Mouse (Mus musculus): ENCODE results near the gene Reln.

The Reln gene

DNA sequence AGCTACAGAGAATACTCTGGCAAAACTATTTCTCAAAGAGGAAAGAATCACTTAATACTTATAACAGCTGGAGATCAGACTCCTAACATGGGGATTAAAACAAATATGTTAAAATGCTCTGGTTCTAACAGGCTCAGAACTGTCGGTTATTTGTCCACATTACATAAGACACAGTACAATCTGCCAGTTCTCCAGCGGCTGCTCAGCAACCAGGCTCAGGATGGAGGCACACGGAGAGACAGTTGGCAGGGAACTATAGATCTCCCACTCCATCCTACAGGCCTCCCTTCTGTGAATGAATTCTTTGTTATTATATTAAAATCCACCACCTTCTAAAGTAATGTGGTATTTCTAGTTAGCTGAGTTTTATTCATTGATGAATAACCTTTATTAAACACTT, 37.4 kb downstream of the Reln start:
- peak; percentile 80 for DNase-seq

DNA sequence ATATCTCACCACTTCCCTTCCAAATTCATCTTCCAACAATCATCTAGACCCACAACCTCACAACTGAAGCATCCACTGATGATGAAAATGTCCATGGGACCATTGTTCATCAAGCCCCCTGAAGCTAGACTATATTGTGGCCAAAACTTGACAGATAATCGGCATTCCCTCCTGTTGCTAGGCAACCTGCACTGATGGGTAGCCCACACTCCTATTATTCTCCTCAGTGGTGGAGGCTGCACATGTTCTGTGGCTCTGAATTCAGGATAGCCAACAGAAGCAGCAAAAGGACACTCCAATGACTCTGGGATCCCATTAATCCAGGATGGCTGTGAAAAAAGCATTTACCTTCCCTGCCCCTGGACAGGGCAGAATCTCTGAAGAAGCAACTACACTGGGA, 40.8 kb downstream of the Reln start:
- no peak for DNase-seq

DNA sequence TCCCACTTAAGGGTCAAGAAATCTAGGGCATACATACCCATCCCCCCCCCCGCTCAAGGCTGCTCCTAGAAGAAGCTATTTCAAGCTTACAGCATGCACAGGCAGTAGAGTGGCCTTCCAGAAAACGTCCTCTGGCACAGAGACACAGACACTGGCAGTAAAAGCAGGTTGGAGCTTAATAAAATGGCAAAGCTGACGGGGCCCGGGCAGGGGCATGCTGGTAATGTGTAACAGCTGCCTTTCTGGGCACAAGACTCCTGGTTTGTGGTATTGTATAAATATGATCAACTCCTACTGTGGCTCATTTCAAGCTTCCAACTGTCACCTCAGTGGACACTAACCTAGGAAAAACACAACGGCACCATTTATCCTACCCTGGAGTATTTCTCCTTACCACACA, 42.2 kb downstream of the Reln start:
- DNase-seq: peak; percentile 83

DNA sequence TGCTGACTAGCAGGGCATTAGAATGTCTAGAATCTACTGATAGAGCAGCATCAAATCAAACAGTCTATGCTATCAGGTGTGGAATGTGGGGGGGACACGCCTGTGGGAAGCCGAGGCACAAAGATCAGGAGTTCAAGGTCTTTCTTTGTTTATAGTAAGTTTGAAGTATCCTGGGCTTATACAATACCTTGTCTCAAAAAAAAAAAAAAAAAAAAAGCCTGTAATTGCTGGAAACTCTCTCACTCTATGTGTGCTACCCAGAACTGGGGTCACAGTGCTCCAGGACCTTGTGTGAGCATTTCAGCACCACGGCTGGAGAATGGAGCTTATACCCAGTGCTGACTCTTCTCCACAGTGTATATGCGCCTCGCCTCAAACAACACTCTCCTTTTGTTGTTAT, 43.7 kb downstream of the Reln start:
- no peak for DNase-seq

DNA sequence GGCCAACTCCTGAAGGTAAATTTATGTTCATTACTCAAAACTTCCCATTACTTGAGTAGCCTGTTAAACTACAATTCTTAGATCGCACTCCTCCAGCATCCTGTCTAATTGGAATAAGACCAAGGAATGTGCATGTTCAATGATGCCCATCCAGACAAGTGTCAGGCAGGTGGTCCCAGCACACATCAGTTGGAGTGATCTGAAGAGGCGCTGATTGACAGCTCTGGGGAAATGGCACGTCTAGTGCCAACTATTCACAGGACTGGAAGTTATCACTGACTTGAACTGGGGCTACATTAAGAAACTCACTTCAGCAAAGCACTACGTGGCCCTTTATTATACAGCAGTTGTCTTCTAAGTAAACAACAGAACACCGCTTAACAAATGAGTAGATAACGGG, 44.5 kb downstream of the Reln start:
- no peak for DNase-seq

DNA sequence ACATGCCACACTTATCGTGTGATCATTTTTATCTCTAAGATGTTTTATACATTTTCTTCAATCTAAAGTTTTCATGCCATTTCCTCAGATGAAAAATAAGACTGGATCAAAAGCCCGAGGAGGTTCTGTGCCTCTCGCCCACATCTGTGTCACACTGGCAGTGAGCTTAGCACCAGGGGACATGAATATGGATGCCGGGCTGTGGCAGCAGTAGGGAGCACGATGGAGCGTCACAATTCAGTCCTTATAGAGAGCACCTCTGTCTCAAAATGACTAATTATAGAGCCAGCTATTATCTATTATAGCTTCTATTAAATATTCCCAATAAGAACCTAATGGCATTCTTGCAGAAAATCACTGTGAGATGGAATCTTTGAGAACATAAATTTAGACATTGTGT, 49.3 kb downstream of the Reln start:
- no peak for DNase-seq

DNA sequence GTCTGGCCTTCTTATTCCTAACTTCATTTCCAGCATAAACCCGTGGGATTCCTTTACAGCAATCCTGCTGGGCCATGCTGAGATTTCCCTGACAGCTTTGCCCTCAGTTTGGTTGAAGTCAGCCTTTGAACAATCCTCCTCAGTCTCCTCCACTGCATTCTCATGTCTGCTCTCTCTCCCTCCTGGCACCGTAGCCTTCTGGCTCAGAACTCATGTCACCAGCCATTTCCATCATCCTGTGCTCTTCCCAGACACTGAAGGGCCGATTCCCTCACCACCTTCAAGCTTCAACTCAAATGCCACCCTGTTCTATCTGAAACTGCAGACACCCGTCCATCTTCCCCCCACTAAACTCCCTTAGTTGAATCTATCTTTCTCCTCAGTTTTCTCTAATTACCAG, 53.1 kb downstream of the Reln start:
- DNase-seq: no peak

DNA sequence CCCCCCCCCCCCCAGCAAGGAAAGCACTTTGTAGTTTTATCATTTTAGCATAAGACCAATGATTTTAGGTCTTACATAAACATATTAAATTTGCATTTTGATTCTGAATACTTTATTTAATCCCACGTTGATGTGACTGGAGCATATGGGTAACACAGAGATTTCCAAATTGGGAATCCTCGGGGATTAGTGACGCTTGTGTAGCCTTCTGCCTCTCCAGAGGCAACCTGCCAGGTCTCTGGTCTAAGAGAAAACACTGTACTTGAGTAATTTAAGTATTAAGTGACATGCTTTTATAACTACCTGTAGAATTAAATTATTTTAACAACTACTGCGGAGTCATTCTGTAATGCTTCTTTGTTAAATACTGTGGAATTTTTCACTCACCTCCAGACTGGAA, 59.1 kb downstream of the Reln start:
- DNase-seq: peak; percentile 57

DNA sequence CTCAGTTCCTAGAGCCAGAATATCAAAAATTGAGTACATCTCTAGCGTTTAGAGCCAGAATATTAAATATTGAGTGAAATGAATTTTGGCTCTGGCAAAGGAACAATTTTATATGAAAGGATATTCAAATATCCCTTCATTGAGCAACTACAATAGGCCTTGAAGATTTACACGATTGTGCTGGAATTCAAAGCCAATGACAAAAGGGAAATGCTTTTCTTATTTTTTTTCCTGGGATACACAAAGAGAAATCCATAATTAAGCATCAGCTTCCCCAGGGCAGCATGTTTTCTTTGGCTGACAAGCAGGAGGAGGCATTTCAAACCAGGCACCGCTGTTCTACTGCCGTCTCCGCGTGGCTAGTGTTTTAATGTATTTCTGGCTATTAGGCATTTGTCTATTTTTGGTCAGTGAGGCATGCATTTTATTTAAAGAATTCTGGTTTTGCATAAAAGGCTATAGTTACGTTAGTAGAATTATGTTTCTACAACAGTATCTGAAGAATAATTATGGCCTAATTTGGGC, 62.3 kb downstream of the Reln start:
- DNase-seq: no peak

DNA sequence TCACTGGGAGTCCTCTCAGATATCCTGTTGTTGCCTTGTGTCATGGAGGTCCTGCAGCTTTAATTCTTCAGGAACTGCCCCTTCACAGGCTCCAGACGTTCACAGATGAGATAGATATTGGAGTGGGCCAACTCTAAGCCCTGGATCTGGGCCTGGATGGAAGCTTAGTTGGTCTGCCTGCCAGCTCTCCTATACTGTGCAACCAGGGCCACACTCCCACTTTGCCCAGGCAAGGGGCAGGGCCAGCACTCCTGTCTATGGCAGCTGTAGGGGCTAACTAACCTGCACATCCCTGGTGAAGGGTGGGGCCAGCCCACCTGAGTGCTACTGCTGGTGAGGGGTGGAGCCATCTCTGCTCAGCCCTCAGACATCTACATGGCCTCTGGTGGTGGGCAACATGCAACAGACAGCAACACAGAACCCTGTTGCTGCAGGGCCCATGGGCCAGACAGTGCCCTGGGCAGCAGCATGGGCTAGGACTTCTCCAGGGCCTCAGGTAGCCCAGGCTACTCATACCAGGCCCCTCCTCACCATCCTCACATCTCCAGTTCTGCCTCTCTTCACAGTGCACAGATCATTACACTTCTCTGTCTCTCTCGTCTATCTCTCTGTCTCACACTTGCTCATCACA, 63.9 kb downstream of the Reln start:
- DNase-seq: no peak

DNA sequence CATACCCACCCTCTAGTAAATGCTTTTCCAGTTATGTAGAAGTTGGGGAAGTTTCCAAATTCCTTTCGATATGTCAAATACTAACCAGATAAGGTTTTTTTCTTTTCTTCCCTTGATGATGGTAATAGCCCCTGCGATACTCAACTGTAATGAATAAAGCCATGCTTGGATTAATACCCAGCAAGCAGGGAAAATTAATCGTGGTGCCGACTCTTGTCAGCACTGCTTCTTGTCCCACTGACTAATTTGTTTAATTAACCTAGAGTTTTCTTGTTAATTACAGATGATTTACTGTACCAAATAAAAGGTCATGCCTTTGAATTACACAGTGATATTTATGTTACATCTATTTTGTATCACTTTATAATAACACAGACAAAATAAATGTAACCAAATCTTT, 65.3 kb downstream of the Reln start:
- no peak for DNase-seq

DNA sequence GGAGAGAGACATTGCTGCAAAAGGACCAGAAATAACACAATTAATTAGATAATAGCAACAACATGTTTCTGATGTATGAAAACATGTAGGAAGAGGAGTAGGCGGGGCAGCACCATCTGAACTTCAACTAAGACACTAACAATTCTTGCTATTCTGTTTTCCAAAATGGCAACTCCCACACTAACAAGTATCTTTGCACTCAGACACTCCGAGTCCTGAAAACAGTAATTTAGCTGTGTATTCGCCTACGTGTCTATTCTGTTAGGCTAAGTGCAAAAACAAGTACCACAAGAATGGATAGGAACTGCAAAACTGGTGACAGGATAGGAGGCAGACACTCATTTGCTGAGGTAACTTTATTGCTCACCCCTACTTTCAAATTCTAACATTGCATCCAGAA, 70.4 kb downstream of the Reln start:
- no peak for DNase-seq

DNA sequence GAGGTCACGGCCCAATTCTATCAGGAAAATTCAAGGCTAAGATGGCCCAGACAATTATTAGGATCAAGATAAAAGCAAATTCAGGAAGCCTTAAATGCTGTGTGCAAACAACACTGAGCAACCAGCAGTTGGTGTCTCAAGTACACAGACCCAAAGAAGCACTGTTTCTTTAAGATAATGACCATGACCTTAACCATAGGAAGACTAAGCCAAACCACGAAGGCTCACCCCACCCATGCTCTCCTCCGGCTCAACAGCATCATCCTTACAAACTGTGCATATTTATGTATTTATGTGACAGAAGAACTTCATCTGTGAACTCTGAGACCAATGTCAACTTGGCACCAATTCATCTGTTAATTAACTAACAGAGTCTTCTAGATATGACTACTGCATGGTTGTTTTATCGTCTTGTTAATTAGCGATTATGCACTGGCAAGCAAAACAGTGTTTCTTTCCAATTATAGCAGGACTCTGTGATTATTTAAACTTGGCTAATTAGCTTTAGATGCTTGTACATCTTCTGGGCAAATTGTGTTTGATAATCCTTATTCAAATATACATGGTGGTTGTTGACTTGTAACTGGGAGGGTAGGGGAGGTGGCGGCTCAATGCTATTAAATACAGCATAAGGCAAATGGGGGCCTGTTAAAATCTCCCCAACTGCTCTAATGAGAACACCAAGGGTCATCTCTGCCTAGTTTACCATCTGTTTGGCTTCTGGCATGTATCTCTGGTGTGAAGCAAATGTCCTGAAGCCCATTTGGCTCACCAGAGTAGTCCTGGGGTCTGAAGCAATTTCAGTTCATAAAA, 77.8 kb downstream of the Reln start:
- DNase-seq: peak; percentile 79

DNA sequence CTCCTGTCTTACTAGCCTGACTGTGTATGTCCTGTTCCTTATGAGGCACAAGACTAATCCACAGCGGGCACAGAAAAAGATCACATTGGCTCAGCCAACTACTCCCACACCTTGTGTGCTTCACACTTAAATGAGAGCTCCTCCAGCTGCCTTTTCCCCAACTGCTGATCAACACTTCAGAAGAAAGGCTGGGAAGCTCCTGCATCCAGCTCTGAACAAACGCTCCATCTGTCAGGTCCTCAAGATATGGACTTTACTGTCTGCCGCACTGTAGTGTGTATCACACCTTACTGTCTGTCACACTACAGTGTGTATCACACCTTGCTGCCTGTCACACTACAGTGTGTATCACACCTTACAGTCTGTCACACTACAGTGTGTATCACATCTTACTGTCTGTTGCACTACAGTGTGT, 82.1 kb downstream of the Reln start:
- DNase-seq: no peak

DNA sequence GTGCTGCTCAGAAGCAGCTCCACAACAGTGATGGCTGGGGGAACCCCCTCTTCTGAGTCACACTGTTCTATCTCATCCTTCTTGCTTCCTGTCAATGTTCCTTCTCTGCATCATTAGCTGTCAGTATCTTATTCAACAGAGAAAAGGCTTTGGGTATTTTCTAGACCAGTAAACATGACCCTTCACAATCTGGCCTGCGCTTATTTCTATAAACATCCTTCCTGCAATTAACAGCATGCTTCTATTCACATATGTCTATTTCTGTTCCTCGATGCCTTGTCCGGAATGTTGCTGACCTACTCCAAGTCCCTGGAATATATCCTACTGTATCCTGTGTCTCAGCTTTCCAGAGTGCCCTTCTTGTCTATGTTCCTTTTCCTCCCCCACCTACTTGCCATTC, 89.2 kb downstream of the Reln start:
- no peak for DNase-seq

DNA sequence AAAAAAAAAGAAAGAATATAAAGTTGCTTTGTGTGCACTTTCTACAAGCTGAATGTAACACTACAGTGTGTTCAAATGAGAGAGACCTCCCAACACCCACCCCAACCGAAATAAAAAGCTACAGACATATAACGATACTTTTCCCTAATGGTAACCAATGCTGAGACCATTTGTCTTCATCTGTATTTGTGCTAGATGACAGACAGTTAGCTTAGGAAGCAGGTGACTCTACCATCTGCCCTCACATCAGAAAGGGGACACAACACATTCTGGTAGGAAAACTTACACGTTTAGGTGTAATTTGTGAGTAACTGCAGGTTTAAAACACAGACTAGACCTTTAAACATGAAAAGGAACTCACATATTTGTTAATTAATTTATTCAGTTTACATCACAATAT, 90.6 kb downstream of the Reln start:
- DNase-seq: no peak

DNA sequence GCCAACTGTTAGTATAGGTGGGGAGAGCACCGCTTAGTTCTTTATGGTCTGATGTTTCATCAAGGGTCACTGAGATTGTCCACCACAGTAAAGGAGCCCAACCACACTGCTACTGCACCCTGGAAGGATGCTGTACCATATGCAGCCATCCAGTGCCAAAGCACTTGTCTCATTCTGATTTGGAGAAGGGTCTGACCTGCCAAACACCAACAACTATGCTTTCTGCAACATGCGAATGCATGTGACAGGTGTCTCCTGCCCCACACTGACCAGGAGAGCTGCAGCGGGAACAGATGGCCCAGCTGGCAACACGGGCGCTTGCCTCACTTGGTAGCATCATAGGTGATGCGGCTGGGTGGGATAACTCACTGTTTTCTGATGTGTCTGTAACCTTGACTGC, 91.2 kb downstream of the Reln start:
- peak; percentile 92 for DNase-seq

DNA sequence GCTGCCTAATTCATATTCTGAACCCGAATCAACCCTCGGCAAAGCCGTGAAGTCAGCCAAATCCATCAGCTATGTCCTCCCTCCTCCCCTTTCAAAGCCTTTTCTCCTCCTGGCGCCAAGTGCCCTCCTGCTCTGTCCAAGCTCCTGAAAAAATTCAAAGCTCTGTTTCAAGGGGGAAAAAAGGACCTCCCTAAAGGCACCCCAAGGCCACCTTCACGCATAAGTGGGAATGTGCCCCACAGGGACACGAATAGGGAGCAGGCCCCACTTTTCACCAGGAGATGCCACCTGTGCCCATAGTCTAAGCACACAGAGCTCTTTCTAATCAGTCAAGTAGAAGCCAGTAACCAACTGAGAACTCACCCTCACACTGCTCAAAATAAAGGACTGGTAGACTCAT, 96.7 kb downstream of the Reln start:
- DNase-seq: peak; percentile 77

DNA sequence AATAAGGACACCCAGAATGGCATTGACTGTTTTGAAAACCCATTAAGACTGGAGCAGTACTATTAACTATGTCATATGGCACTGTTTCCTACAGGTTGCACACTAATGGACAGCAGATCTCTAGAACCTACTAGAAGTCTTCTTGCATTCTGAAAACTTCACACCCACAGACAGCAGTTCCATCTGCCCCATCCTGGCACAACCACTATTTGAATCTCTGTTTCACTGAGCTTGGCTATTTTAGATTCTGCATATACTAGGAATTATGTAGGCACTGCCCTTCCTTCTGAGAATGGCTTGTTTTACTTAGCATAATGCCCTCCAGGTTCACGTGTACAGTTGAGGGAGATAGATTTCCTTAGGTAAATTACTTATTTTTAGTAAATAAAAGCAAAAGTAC, 99.4 kb downstream of the Reln start:
- DNase-seq: no peak

DNA sequence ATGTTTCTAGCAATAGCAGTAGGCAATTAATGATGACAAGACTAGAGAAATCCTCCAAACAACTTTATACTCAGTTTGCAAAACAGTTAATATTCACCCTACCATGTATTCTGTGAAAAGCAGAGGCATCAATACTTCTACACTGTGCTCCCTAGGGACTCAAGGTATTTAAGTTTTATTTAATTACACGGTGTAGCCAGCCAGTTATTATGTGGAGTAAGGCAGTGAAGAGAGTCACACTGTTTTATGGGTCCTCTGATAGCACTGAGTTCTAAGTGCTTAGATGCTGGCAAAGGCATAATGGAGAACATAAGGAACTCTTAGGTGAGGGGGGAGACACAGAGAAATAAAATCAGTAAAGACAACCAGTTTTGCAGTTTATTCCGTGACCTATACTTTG, 101.0 kb downstream of the Reln start:
- DNase-seq: no peak

DNA sequence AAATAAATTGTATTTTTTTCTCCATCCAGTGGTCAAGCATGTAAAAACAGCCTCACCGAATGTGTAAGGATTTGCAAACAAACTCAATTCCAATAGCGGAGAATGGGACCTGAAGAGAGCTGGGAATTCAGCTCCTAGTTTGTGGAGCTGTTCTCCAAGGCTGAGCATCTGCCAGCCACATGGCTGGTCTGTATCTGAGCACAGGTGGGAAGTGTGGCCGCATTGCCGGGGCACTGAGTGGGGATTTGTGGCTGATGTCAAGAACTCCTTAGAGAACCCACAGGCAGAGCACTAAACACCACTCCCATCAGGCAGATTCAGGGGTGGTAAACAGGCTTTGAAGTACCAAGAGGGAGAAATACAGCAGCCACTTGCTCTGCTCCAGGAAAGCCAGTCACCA, 102.9 kb downstream of the Reln start:
- peak; percentile 42 for DNase-seq

DNA sequence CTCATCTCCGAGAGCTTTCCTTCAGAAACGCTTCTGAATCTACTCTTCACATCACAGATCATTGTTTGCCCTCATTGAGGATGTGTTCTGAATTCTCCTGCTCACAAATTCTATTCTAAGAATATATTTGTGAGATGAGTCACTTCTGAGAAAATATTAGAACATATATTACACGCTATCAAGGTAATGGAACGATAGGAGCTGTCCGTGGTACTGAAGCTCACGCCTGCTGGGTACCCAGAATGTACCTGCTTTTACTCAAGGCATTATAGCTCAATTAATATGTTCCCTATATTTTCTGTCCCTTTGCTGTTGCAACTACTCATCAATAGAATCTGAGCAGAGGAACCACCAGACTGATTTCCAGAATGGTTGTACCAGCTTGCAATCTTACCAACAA, 107.7 kb downstream of the Reln start:
- no peak for DNase-seq

DNA sequence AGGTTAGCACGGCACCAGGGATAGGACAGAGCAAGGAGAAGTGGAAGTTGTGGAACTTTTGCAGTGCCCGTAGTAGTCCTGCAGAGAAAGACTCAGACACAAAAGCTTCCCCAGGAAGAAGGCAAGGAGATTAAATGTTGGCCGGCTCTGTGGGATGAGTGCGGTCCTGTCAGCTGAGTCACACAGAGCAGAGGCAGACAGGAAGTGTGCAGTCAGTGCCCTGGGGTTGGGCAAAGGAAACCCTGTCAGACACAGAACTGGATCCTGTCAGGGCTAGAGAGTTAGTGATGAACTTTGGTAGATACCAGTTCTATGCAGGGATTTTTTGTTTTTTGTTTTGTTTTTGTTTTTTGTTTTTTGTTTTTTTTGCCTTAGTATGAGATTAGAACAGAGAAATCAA, 120.0 kb downstream of the Reln start:
- DNase-seq: no peak

DNA sequence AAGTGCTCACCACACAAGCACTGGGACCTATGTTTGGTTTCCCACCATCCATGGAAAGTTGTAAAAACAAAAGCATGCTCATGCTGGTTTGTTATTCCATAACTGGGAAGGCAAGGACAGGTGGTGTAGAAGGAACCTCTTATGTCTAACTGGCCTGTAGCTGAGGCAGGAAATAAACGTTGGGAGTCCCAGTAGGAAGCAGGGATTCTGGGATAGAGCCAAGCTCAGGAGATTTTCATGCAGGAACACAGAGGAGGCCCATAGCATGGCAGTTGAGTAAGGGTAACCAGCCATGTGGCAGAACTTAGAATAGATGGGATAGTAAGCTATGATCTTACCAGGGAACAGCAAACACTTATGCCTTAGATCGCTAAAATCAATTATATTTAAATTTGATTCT, 120.6 kb downstream of the Reln start:
- DNase-seq: peak; percentile 46
